Mouse (Mus musculus) forebrain, embryonic 13.5 days (tissue): ENCODE measurements around the gene B230219D22Rik. TPM values are rescaled to one million over a fixed set of nuclear protein-coding genes. Genes with fewer than 3 reads are reported as not detected.
"Not testable (repeated sequence)": the region's sequence is repeated elsewhere in the genome, so short reads cannot be mapped to it uniquely, and the experiment has no call there.

Experiments
- ATAC-seq: fragments of 200-750 bp; cut with Nextera tagmentation; 2 replicates; pipeline ENCODE4 v1.8.0; 2017
- H3K27ac ChIP-seq: fragments of 300-500 bp; sonication (generic); 2 replicates; pipeline ENCODE4 v1.5.1; 2015; ENCODE audit warnings: inconsistent platforms, mild to moderate bottlenecking, moderate library complexity
- H3K27me3 ChIP-seq: fragments of 300-500 bp; sonication (generic); 2 replicates; pipeline ENCODE4 v1.6.1; 2015; ENCODE audit warnings: mild to moderate bottlenecking, inconsistent platforms
- H3K36me3 ChIP-seq: fragments of 300-500 bp; sonication (generic); 2 replicates; pipeline ENCODE4 v1.6.1; 2015; ENCODE audit warnings: mild to moderate bottlenecking, inconsistent platforms; ENCODE audit not compliant: poor library complexity, severe bottlenecking
- H3K4me1 ChIP-seq: fragments of 300-500 bp; sonication (generic); 2 replicates; pipeline ENCODE4 v1.6.1; 2015; ENCODE audit warnings: inconsistent platforms
- H3K4me2 ChIP-seq: fragments of 300-500 bp; sonication (generic); 2 replicates; pipeline ENCODE4 v1.6.1; 2015; ENCODE audit warnings: inconsistent platforms, mild to moderate bottlenecking, moderate library complexity
- H3K4me3 ChIP-seq: fragments of 300-500 bp; sonication (generic); 2 replicates; pipeline ENCODE4 v1.5.1; 2015; ENCODE audit warnings: mild to moderate bottlenecking, inconsistent platforms
- H3K9ac ChIP-seq: fragments of 300-500 bp; sonication (generic); 2 replicates; pipeline ENCODE4 v1.6.1; 2015; ENCODE audit warnings: mild to moderate bottlenecking, inconsistent platforms
- H3K9me3 ChIP-seq: fragments of 300-500 bp; sonication (generic); replicated peaks from 2 replicates; pipeline ENCODE4 v1.6.1; 2016; ENCODE audit warnings: inconsistent platforms
- WGBS: fragments of 180-500 bp; shearing (Covaris S2); methylation state at CpG from one replicate; pipeline ENCODE4 v1.1.7; 2015; 5-methylcytosine and 5-hydroxymethylcytosine counted together
- polyA plus RNA-seq: library from polyadenylated mRNA; unstranded; fragments of >200 nt; fragmentation: Nextera tagmentation; extraction: Ambion mirVana; gene quantifications from 2 replicates; pipeline ENCODE4 v1.2.1, GENCODE M21; 2015

B230219D22Rik gene
- polyA plus RNA-seq, 1 experiment from 2014 or later: 58.4 TPM

DNA sequence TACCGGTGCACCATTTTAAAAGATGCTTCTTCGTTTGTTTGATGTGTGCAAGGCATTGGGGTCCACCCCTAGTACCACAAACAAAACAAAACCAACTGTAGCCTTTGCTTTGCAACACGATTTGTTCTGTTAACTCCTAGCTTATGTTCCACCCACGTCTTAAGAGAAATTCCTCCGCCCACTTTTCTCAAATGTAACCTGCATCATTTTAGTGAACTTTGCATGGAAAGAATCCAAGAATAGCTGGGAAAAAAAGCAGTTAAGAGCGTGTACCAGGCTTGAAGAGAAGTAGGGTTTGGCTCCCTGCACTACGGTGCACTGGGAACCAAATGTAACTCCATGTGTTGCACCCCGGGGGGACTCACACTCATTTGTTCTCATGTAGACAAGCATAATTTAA is 1.2 kb downstream of the B230219D22Rik start:
- peak overlapping the region; percentile 78 for H3K4me2 ChIP-seq
- peak overlapping the region; percentile 98 for H3K9ac ChIP-seq
- H3K9me3 ChIP-seq: no peaks in the 10 kb centered on the region
- H3K36me3 ChIP-seq: peaks cover 11% of the 10 kb centered on the region
- H3K27ac ChIP-seq: 0 out of 2 replicates have a peak overlapping the region, but pooled peaks have one; percentile 98
- WGBS: 18% methylated on average over 8 of the region's 8 CpGs
- H3K27me3 ChIP-seq: no peaks in the 10 kb centered on the region
- no peak for ATAC-seq
- H3K4me3 ChIP-seq: peak overlapping the region; percentile 87
- peaks cover 29% of the 10 kb centered on the region for H3K4me1 ChIP-seq

DNA sequence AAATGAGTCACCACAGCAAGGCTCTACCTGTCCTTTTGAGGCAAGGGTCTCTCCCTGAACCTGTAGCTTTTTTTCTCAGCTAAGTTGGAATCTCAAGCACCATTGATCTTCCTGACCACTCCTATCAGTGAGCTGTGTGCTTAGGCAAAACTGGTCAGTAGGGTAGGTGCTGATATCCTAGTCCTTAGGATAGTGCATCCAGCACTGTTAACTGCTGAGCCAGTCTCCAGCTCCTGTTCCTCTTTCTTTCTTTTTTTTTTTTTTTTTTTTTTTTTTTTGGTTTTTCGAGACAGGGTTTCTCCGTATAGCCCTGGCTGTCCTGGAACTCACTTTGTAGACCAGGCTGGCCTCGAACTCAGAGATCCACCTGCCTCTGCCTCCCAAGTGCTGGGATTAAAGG is 3.1 kb downstream of the B230219D22Rik start:
- Histone ChIP-seq H3K4me1 (peaks cover 29% of the 10 kb centered on the region), H3K36me3 (peaks cover 29% of the 10 kb centered on the region)
- not testable (repeated sequence) for H3K4me3 ChIP-seq, ATAC-seq, H3K9me3 ChIP-seq, H3K27ac ChIP-seq, H3K27me3 ChIP-seq, H3K9ac ChIP-seq, H3K4me2 ChIP-seq
- WGBS: 100% methylated on average over 1 of the region's 3 CpGs

DNA sequence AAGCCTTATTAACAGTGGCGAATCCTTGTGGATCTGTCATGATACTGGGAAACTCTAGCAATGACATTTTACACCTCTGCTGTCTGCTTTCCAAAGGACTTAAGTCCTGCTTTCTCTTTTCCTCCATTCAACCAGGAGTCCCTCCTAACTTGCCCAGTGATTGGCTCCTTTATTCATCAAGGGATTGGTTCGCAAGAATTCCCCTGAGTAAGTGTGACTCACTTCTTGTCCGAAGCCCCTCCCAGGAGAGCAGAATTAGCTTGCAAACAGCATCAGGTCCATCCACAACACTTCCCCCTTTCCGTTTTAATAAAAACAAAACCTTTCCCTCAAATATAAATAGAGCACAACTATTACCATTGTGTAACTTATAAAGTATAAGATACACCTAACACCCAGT is 11.4 kb downstream of the B230219D22Rik start:
- WGBS: 90% methylated on average over 4 of the region's 4 CpGs

DNA sequence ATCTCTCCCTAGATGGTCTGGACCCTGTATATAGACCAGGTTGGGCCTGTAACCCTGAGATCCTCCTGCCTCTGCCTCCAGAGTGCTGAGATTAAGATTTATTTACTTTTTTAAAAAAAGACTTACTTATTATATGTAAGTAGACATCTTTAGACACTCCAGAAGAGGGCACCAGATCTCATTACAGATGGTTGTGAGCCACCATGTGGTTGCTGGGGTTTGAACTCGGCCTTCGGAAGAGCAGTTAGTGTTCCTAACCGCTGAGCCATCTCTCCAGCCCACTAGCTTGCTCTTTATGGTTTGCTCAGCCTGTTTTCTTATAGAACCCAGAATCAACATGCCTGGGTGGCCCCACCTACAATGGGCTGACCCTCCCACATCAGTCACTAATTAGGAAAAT is 19.9 kb downstream of the B230219D22Rik start:
- Histone ChIP-seq H3K27ac (no peak overlapping the region), H3K4me3 (no peak overlapping the region), H3K4me2 (no peak overlapping the region), H3K4me1 (peaks cover 22% of the 10 kb centered on the region), H3K9me3 (no peaks in the 10 kb centered on the region), H3K9ac (no peak overlapping the region), H3K27me3 (no peaks in the 10 kb centered on the region), H3K36me3 (peaks cover 4% of the 10 kb centered on the region; the same call in 1 of the 2 replicates)
- ATAC-seq: no peak
- 94% methylated on average over 3 of the region's 3 CpGs for WGBS

More for the DNA sequence above, 11.4 kb downstream of the B230219D22Rik start:
- H3K9me3 ChIP-seq: no peaks in the 10 kb centered on the region
- H3K36me3 ChIP-seq: peaks cover 52% of the 10 kb centered on the region
- H3K4me1 ChIP-seq: no peaks in the 10 kb centered on the region
- H3K27me3 ChIP-seq: no peaks in the 10 kb centered on the region
- H3K27ac ChIP-seq: no peak overlapping the region
- H3K4me2 ChIP-seq: no peak overlapping the region
- H3K9ac ChIP-seq: no peak overlapping the region
- no peak for ATAC-seq
- H3K4me3 ChIP-seq: no peak overlapping the region

DNA sequence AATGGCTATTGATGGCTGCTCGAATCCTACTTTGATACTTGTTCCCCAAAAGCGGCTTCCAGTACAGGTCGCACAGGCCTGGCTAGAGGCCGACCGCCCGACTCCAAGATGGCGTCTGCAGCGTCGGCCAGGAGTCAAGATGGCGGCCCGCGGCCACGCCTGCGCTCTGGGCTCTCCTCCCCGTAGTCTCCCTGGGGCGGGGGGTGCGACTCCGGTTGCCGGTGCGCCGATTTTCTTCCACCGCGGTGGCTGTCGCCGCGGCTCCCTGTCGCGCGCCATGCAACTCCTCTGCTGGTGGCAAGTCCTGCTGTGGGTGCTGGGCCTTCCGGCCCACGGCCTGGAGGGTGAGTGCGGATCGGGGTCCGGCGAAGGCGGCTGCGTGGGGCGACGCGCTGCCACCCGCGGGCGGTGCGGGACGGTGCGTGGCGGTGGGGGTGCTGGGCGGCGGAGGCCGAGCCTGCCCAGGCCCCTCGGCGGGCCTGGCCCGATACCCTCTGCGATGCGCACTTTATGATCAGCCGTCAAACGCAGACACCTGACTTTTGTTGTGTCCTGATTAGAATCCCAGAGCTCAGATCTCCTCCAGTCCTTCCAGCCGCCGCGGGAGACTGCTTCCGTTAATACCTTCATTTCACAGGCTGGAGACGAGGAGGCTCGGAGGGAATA is 21.7 kb downstream of the B230219D22Rik start, which contains the start of gene Txndc15:
Txndc15 (plus strand) TSS at position 150 of the 666 bp plus-strand sequence.
- peak; percentile 96 for ATAC-seq

DNA sequence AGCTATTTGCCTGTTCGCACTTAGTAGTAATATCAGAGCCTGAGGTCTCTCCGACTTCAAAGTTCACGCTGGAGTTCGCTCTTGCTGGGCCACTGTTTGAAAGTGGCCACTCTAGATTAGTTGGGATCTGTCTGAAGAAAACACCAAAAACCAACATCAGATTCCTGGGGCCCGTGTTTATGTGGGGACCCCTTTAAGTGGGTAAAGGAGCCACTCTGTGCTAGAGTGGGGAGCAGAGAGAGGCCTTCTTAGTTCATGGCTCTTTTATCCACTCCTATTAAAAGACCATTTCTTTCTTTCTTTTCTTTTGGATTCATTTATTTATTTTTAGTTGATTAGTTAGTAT is 22.2 kb downstream of the B230219D22Rik start:
- Histone ChIP-seq H3K27me3 (no peaks in the 10 kb centered on the region), H3K36me3 (peaks cover 27% of the 10 kb centered on the region), H3K9me3 (no peaks in the 10 kb centered on the region), H3K4me1 (peaks cover 24% of the 10 kb centered on the region), H3K9ac (peak overlapping the region; percentile 95), H3K4me3 (peak overlapping the region; percentile 88), H3K4me2 (peak overlapping the region; percentile 76), H3K27ac (peak overlapping the region; percentile 94)
- 3% methylated on average over 5 of the region's 5 CpGs for WGBS
- peak; percentile 37 for ATAC-seq

More for the DNA sequence above, 21.7 kb downstream of the B230219D22Rik start, which contains the start of gene Txndc15:
- WGBS: under 1% methylated on average over 63 of the region's 63 CpGs
- no peaks in the 10 kb centered on the region for H3K9me3 ChIP-seq
- H3K4me2 ChIP-seq: peak within 1 kb of the TSS; percentile 76
- H3K27ac ChIP-seq: peak within 1 kb of the TSS; percentile 94
- H3K36me3 ChIP-seq: peaks cover 22% of the 10 kb centered on the region
- H3K9ac ChIP-seq: peak within 1 kb of the TSS; percentile 95
- H3K27me3 ChIP-seq: no peaks in the 10 kb centered on the region
- H3K4me3 ChIP-seq: peak within 1 kb of the TSS; percentile 88
- peaks cover 24% of the 10 kb centered on the region for H3K4me1 ChIP-seq

DNA sequence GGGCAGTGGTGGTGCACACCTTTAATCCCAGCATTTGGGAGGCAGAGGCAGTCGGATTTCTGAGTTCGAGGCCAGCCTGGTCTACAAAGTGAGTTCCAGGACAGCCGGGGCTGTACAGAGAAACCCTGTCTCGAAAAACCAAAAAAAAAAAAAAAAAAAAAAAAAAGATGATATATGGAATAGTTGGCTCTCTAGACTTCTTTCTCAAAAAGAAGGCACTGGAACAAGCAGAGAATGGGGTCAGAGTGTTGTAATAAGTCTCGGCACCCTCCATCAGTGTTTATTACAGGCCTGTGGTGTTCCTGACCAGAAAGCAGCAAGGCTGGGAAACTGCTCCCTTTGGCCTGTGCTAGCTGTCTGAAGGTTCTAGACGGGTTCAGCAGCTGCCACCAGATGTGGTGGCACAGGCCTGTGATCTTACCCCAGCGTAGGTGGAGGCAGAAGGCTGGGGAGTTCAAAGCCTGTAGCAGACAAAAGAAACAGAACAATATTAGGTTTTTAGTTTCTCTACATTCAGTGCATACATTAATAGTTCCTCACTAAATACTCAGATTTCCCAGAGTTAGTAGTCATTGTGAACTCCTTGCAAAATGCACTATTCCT is 23.1 kb downstream of the B230219D22Rik start:
- peak overlapping the region; percentile 95 for H3K9ac ChIP-seq
- H3K4me2 ChIP-seq: peak overlapping the region; percentile 76
- peaks cover 24% of the 10 kb centered on the region for H3K4me1 ChIP-seq
- WGBS: 83% methylated on average over 7 of the region's 7 CpGs
- no peaks in the 10 kb centered on the region for H3K27me3 ChIP-seq
- no peak for ATAC-seq
- no peak overlapping the region for H3K27ac ChIP-seq
- 0 out of 2 replicates have a peak overlapping the region, but pooled peaks have one; percentile 88 for H3K4me3 ChIP-seq
- peaks cover 35% of the 10 kb centered on the region for H3K36me3 ChIP-seq
- no peaks in the 10 kb centered on the region for H3K9me3 ChIP-seq

DNA sequence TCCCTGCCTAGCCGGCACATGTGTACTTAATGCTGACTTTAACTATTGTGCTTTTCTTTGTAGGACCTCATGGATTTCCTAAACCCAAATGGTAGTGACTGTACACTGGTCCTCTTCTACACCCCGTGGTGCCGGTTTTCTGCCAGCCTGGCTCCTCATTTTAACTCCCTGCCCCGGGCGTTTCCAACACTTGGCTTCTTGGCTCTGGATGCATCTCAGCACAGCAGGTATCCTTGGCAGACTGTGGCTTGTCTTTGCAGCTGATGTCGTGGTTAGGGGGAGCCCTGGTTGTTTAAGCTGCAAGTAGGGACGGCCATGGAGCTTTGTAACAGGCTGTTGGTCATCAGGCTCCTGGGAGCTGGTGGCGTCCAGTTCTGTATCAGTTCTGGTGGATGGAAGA is 28.6 kb downstream of the B230219D22Rik start:
- no peak for ATAC-seq
- no peaks in the 10 kb centered on the region for H3K27me3 ChIP-seq
- H3K4me3 ChIP-seq: no peak overlapping the region
- peaks cover 71% of the 10 kb centered on the region for H3K36me3 ChIP-seq
- no peak overlapping the region for H3K9ac ChIP-seq
- 77% methylated on average over 8 of the region's 8 CpGs for WGBS
- no peaks in the 10 kb centered on the region for H3K9me3 ChIP-seq
- peaks cover 13% of the 10 kb centered on the region for H3K4me1 ChIP-seq
- H3K27ac ChIP-seq: no peak overlapping the region
- H3K4me2 ChIP-seq: no peak overlapping the region

DNA sequence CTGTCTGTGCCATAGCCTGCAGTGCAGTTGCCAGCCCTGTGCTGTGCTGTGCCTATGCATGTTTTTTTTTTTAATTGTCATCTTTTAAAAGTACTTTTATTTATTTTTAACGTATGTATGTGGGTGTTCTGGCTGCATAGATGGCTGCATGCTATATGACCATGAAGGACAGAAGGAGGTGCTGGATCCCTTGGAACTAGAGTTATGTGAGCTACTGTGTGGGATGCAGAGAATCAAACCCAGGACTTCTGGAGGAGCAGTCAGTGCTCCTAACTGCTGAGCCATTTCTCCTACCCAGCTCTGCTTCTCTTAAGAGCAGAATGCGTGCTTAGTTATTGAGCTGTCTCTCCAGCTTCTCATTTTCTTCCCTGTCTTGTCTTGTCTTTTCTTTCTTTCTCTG is 29.1 kb downstream of the B230219D22Rik start:
- peaks cover 8% of the 10 kb centered on the region for H3K4me1 ChIP-seq
- no peak overlapping the region for H3K27ac ChIP-seq
- no peak overlapping the region for H3K4me3 ChIP-seq
- no peaks in the 10 kb centered on the region for H3K9me3 ChIP-seq
- H3K27me3 ChIP-seq: no peaks in the 10 kb centered on the region
- H3K9ac ChIP-seq: no peak overlapping the region
- 91% methylated on average over 2 of the region's 2 CpGs for WGBS
- no peak for ATAC-seq
- H3K36me3 ChIP-seq: peaks cover 71% of the 10 kb centered on the region
- no peak overlapping the region for H3K4me2 ChIP-seq

DNA sequence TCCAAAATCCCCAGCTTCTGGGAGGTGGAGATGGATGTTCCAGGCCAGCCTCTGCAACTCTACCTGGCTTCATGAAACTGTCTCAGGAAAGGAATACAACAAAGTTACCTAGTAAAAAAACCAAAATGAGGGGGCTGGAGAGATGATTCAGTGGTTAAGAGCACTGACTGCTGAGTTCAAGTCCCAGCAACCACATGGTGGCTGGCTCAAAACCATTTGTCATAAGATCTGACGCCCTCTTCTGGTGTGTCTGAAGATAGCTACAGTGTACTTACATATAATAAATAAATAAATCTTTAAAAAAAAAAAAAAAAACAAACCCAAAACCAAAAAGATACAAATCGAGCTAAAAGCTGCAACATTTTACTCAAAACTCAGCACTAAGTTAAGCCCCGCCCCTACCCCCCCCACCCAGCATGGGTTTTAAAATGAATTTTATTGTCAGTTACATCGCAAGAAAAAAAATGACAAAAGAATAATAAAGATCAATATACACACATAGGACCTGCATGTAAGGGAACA is 33.7 kb downstream of the B230219D22Rik start:
- Histone ChIP-seq H3K9ac (peak overlapping the region; percentile 76), H3K27me3 (no peaks in the 10 kb centered on the region), H3K27ac (peak overlapping the region; percentile 97), H3K4me3 (peak overlapping the region; percentile 57), H3K9me3 (no peaks in the 10 kb centered on the region), H3K4me1 (no peaks in the 10 kb centered on the region), H3K4me2 (peak overlapping the region; percentile 69), H3K36me3 (peaks cover 30% of the 10 kb centered on the region)
- WGBS: 5% methylated on average over 4 of the region's 4 CpGs
- ATAC-seq: no peak

DNA sequence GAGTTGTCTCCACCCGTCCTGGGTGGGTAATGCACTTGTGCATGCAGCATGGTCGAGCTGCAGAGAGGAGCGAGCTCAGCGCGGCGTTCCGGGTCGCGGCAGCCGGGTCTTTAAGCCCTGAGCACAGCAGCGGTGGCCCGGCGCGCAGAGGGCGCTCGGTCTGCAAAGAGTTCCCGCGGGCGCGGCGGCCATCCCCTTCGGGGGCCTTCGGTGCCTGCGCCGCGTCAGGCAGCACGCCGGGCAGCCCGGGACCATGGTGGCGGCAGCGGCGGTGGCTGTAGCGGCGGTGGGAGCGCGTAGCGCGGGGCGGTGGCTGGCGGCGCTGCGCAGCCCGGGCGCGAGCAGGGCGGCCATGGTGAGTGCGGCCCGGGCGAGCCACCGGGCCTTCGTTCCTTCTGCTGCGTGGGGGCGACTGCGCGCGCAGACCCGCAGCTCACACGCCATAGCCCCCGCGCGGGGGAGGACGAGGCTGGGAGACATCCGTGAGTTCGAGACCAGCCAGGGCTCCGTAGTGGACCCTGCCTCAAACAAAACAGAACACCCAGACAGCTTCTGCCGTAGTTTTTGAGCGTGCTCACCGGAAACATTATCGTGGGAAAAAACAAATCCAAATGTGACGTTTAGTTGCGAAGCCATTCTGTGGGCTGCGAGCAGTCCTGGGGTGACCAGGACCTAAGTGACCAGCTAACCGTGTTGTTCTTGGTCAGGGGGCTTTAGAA is 34.4 kb downstream of the B230219D22Rik start, which contains the start of gene Pcbd2:
Pcbd2 (plus strand) TSS at position 249 of the 719 bp plus-strand sequence.
- no peaks in the 10 kb centered on the region for H3K9me3 ChIP-seq

DNA sequence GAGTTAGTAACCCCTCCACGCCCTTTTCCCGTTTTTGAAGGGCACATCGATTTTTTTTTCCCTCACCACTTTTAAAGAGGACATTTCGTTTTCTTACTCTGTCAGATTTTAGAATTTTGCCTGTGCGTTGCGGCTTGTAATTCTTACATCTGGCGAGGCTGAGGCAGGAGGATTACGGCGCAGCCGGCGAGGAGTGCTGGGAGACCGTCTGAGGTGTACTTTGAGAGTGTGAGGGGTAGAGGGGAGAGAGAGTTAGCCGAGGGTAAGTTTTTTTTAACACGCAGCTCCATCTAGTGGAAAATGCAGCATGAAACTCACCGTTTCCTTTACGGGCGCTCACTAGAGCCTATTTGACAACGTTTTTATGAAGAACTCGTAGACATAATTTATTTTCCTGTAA is 34.9 kb downstream of the B230219D22Rik start:
- no peaks in the 10 kb centered on the region for H3K27me3 ChIP-seq
- H3K9me3 ChIP-seq: no peaks in the 10 kb centered on the region
- H3K27ac ChIP-seq: peak overlapping the region; percentile 97
- 7% methylated on average over 19 of the region's 19 CpGs for WGBS
- H3K4me3 ChIP-seq: peak overlapping the region; percentile 57
- H3K36me3 ChIP-seq: peaks cover 22% of the 10 kb centered on the region
- no peaks in the 10 kb centered on the region for H3K4me1 ChIP-seq
- peak overlapping the region; percentile 69 for H3K4me2 ChIP-seq
- H3K9ac ChIP-seq: peak overlapping the region; percentile 76
- ATAC-seq: peak; percentile 75

More for the DNA sequence above, 34.4 kb downstream of the B230219D22Rik start, which contains the start of gene Pcbd2:
- peak within 1 kb of the TSS; percentile 76 for H3K9ac ChIP-seq
- H3K4me3 ChIP-seq: peak within 1 kb of the TSS; percentile 57
- peaks cover 25% of the 10 kb centered on the region for H3K36me3 ChIP-seq
- peak; percentile 93 for ATAC-seq
- H3K4me2 ChIP-seq: peak within 1 kb of the TSS; percentile 69
- H3K27ac ChIP-seq: peak within 1 kb of the TSS; percentile 97
- under 1% methylated on average over 73 of the region's 73 CpGs for WGBS
- no peaks in the 10 kb centered on the region for H3K4me1 ChIP-seq
- H3K27me3 ChIP-seq: no peaks in the 10 kb centered on the region
